Mouse (Mus musculus): Measurements from ENCODE around the gene S100pbp. TPM values are rescaled to one million over a fixed set of nuclear protein-coding genes. Genes with fewer than 3 reads are reported as not detected.

Gene S100pbp
- polyA plus RNA-seq, 1 experiment = 4.0 TPM

DNA sequence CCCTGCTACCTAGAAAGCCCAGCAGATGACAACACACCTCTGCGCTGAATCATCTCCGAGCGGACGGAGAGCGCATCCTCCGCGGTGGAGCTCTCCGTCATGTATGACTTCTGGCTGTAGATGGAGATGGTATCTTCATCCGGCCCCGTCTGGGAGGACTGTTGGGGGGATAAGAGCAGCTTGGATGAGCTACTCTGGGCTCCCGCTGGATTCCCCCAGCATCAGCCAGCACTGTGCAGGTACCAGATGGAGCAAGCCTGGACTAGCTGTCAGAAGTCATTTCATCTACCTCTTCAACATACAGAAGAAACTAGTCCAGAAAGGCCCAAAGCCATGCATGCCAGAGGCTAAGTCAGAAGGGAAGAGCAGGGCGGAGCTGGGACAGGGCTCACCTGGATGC is 35.8 kb upstream of the S100pbp start:
- no peak for TF ChIP-seq GATA1 (IDR thresholded peaks at IDR 0.05; ENCODE audit: low read length)

DNA sequence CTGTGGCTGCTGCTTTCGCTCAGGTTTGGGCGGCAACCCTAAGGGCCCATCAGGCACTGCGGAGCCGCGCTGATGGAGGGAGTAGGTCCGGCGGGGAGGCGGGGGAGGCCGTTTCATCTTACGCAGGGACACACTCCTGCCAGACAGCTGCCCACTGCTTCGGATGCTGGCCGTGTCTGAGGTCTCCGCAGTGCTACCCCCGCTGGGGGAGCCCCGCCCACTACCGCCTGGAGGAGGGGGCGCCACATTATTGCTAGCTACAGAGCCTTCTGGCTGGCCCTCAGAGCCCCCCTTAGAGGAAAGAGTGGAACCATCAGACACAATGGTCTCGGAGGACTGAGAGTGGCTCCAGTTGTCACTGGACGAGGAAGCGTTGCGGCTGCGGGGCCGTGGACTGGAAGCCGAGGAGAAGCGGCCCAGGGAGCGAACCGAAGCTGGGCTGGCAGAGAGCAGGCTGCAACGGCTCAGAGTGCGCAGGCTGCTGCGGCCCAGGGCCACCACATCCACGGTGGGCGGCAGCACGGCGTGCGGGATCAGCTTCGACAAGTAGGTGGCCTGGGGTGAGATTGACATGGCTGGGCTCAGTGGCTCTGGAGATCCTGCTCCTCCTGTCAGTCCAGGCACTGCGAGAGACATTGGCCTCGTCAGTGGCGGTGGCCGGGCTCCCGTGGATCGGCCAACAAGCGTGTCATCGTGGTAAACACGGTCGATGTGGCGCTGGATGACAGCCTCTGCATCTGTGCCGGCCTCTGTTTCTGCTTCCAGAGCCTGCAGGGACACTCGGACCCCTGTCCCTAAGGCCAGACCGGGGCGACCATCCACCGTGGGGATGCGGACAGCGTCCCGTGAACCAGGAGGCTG is 34.1 kb upstream of the S100pbp start:
- no peak for TF ChIP-seq GATA1 (IDR thresholded peaks at IDR 0.05; ENCODE audit: low read length)

- TF ChIP-seq GATA1 (IDR thresholded peaks at IDR 0.05; ENCODE audit: low read length) = no peak
Measured at GRCm38 (mm10) chr4:129222019-129222925, 32.7 kb upstream of the S100pbp start.

DNA sequence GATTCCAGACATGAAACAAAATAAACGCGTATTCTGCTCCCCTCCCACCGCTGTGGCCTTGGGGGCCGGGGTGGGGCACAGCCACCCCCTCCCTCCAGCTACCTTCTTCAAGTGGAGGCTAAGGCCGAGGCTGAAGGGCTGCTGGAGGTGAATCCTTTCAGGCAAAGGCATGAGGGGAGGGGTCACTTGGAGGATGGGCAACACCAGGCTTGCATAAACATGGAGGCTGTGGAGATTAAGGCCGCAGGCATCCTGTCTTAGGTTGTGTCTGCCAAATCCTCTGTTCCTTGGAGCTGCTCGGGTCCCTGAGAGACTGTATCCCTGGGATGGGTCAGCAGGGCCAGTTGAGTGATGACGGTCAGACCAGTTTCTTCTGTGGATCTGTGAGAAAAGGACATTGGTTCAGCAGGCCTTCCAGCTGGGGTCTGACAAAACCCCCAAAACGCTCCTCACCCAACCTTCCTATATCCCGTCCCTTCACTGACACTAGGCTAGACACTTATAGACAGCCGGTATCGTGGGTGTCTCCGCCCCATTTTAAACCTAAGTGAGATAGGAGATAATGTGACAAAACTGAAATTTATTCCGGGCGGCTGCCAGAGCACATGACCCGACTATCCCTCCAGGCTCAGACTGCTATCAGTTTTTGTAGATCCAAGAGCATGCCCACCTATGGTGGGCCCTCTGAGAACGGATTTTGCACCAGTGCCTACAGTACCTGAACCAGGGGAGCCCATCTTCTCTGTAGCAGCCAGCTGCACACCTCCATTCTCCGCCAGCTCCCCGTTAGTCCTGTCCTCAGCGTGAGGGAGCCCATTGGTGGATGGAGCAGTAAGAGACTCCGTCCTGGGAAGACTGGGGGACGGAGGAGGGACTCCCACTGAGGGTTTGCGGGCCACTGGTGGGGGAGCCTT is 31.8 kb upstream of the S100pbp start:
- TF ChIP-seq GATA1 (IDR thresholded peaks at IDR 0.05; ENCODE audit: low read length) = no peak

DNA sequence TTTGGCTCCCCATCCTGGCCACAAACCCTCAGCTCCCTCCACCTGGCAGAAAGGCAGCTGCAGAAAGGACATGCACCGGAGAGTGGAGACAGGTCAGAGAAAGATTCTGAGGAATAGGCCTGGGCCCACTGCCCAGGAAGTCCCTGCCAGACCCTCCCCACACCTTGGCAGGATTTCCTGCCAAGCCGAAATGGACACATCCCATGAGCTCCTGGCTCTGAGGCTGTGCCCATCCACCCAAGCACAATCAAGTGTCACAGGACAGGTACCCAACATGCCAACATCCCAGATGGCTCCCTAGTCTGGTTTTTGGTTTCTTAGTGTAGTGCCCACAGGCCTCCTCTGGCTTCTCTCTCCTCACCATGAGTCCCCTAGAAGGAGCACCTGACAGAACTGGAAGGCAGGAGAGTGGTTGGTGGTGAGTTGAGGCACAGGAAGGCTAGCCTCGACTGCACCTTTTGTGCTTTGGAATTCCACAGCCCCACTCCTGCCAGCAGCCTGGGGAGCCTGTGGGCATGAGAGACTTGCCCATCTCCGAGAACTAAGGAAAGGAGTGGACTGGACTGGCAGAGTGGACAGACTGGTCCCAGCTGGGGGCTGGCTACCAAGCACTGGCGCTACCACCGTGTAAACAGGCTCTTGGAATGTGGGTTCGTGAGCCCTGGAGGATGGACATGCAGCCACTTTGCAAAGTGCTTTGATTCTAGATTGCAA is 31.0 kb upstream of the S100pbp start:
- TF ChIP-seq GATA1 (IDR thresholded peaks at IDR 0.05; ENCODE audit: low read length) = no peak

GRCm38 (mm10) chr4:129219198-129219597 is 29.7 kb upstream of the S100pbp start:
- TF ChIP-seq GATA1 (IDR thresholded peaks at IDR 0.05; ENCODE audit: low read length) = no peak

GRCm38 (mm10) chr4:129218569-129219175 is 29.1 kb upstream of the S100pbp start:
- TF ChIP-seq GATA1 (IDR thresholded peaks at IDR 0.05; ENCODE audit: low read length) = no peak

- no peak for TF ChIP-seq GATA1 (IDR thresholded peaks at IDR 0.05; ENCODE audit: low read length)
Measured at GRCm38 (mm10) chr4:129211461-129211860, 21.9 kb upstream of the S100pbp start.

- no peak for TF ChIP-seq GATA1 (IDR thresholded peaks at IDR 0.05; ENCODE audit: low read length)
Measured at GRCm38 (mm10) chr4:129209504-129209903, 20.0 kb upstream of the S100pbp start.

DNA sequence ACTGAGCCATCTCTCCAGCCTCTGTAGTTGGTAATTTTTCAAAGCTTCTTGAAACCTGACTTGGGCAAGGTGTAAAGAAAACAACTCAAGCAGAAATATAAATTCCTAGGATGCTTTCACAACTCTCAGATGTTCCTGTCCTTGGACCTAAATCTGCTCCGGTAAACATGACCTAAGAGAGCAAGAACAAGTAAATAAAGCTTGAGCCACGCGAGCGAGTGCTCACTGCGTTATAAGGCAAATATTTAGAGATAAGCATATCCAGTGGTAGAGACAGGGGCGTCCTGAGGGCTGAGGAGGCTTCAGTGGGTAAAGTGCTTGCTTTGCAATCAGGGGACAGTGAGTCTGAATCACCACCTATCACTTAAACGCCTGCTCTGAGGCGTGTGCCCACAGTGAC is 17.3 kb upstream of the S100pbp start:
- TF ChIP-seq GATA1 (IDR thresholded peaks at IDR 0.05; ENCODE audit: low read length) = no peak

- TF ChIP-seq GATA1 (IDR thresholded peaks at IDR 0.05; ENCODE audit: low read length) = no peak
Measured at GRCm38 (mm10) chr4:129204655-129205054, 15.1 kb upstream of the S100pbp start.

DNA sequence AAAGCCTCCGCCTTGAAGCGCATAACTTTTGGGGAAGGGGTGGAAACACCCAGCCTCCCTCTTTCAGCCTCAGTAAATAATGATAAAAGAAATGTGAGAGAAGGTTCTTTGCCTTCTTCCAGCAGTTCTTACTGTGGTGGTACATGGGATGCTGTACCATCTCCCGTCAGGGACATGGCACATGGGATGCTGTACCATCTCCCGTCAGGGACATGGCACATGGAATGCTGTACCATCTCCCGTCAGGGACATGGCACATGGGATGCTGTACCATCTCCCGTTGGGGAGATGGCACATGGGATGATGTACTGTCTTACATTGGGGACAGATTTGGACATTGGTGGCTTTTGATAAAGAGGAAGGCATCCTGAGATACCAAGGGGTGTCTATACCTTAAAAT is 8.0 kb upstream of the S100pbp start:
- TF ChIP-seq GATA1 (IDR thresholded peaks at IDR 0.05; ENCODE audit: low read length) = no peak

GRCm38 (mm10) chr4:129194280-129194679 is 4.8 kb upstream of the S100pbp start:
- no peak for TF ChIP-seq GATA1 (IDR thresholded peaks at IDR 0.05; ENCODE audit: low read length)

DNA sequence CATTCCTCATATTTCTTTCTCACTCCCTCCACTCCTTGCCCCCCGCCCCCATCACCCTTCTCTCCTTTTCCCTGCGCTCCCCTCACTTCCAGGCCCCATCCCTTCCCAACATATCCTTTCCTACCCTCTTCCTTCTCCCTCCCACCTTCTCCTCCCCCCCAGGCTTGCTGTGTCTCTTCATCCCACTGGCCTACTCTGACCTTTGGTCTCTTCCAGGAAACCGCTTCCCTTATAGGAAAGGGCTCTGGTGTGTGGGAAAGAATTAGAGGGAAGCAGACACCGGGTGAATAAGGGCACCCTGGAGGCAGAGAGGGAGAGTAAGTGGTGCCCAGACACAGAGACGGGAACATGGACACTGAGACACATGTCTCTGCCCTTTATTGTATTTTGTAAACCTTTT is 2.2 kb upstream of the S100pbp start:
- no peak for TF ChIP-seq GATA1 (IDR thresholded peaks at IDR 0.05; ENCODE audit: low read length)
